9 mouse cellular contexts compared by ENCODE assay signal in genomic region chr5:143475153-143475844, GRCm38 (mm10). TPM values are rescaled to one million over a fixed set of nuclear protein-coding genes. Genes with fewer than 3 reads are reported as not detected.
A peak's percentile ranks its signal among the peaks of the same experiment; 100 is the strongest.
DNase-seq lines count a peak whose midpoint lies in the region.
"Had no signal": no experiment of that assay in that cellular context is flagged by ENCODE, and none has a peak within 500 bp of the region (broad histone marks: within the 10 kb centered on the region; RNA-seq: fewer than 3 reads in every experiment).

No protein-coding gene starts in this region.

- H3K36me3 ChIP-seq in macrophage (ENCODE audit: inconsistent target) = peaks cover 40% of the 10 kb centered on the region

- intact Hi-C loops in left cerebral cortex, postnatal 36 days (cut with DNase I) = no loop called here

- peak; percentile 21 to 37 for DNase-seq in adrenal gland, adult 18-20 months (ENCODE audit: low spot score in 2 of 2)
- no peak for DNase-seq in adrenal gland, postnatal 25 days
- DNase-seq in lung, adult 18-20 months = peak; percentile 39 to 43
- no peak for DNase-seq in lung, postnatal 14 days
- DNase-seq in adrenal gland, postnatal 14 days = peak; percentile 25
- no peak for DNase-seq in kidney, postnatal 4 days
- DNase-seq in left cerebral cortex, postnatal 36 days (ENCODE audit: low spot score in 2 of 2) = no peak

- H3K4me3 ChIP-seq in macrophage (ENCODE audit: inconsistent target) = no peak overlapping the region
- H3K4me3 ChIP-seq: limb, embryonic 10.5 days had no signal

- H3K27ac ChIP-seq in macrophage = peak overlapping the region; percentile 79
- H3K27ac ChIP-seq: limb, embryonic 10.5 days had no signal

- WGBS in macrophage (ENCODE audit: missing documents) = 28% methylated on average over 19 of the region's 20 CpGs

- H3K79me2 ChIP-seq in macrophage (ENCODE audit: inconsistent target) = peaks cover 21% of the 10 kb centered on the region; the same call in 1 of the 2 replicates

RNA-seq across cellular contexts. Expression of gene Daglb, which starts 10.9 kb away (rescaled TPM):
- 10 to 100 TPM; 14.8 to 18.6 TPM for total RNA-seq in adrenal gland, adult 18-20 months (2021)
- 18.7 and 21.9 TPM in 2 replicates for total RNA-seq in adrenal gland, postnatal 25 days (2021)
- 11.2 and 13.1 TPM in 2 replicates for total RNA-seq in adrenal gland, postnatal 14 days (2021)
- total RNA-seq in macrophage (2018; cell fraction: chromatin; rRNA removed) = 100 to 1,000 TPM in 5 of 26 experiments, 10 to 100 TPM in 17, 1 to 10 TPM in 4; 6.2 to 156 (median 37.7) TPM
- total RNA-seq in macrophage (2018; cell fraction: cytosol; rRNA removed) = 10 to 100 TPM; 17.1 to 77.4 (median 37.5) TPM
- 100 to 1,000 TPM in 2 of 26 experiments, 10 to 100 TPM in 24; 18.4 to 120 (median 45.8) TPM for total RNA-seq in macrophage (2018; cell fraction: nucleus; rRNA removed)
- 30.0 to 47.3 TPM (median 32.7 TPM) in 3 replicates for polyA plus RNA-seq in macrophage (2018)
- 10 to 100 TPM; 32.6 to 33.7 TPM for total RNA-seq in left cerebral cortex, postnatal 36 days (2021)

RNA-seq across cellular contexts. Expression of gene Rac1, which starts 52.5 kb away (rescaled TPM):
- 100 to 1,000 TPM; 319 to 385 TPM for total RNA-seq in adrenal gland, adult 18-20 months (2021)
- total RNA-seq in adrenal gland, postnatal 25 days (2021) = 358 and 372 TPM in 2 replicates
- total RNA-seq in adrenal gland, postnatal 14 days (2021) = 343 and 359 TPM in 2 replicates
- 10 to 100 TPM; 22.2 to 51.5 (median 32.3) TPM for total RNA-seq in macrophage (2018; cell fraction: chromatin; rRNA removed)
- total RNA-seq in macrophage (2018; cell fraction: cytosol; rRNA removed) = 100 to 1,000 TPM; 391 to 490 (median 447) TPM
- total RNA-seq in macrophage (2018; cell fraction: nucleus; rRNA removed) = 100 to 1,000 TPM in 21 of 26 experiments, 10 to 100 TPM in 5; 55.5 to 260 (median 146) TPM
- 386 to 538 TPM (median 421 TPM) in 3 replicates for polyA plus RNA-seq in macrophage (2018)
- 100 to 1,000 TPM; 357 to 364 TPM for total RNA-seq in left cerebral cortex, postnatal 36 days (2021)

Comparison
In these comparisons a context has a peak if more than half of its experiments do, and no peak if none do; other contexts are left out.
1. DNase-seq: peak in adrenal gland, adult 18-20 months (2 of 2), lung, adult 18-20 months (2 of 2) and adrenal gland, postnatal 14 days (single experiment); none in adrenal gland, postnatal 25 days (single experiment), lung, postnatal 14 days (single experiment), kidney, postnatal 4 days (0 of 2) and left cerebral cortex, postnatal 36 days (0 of 2).